Mouse (Mus musculus): ENCODE results near the gene G6pc. TPM values are rescaled to one million over a fixed set of nuclear protein-coding genes. Genes with fewer than 3 reads are reported as not detected.

Gene G6pc
- polyA plus RNA-seq, 1 experiment from 2014 or later, result not detected

- no peak overlapping the region for H3K9ac ChIP-seq (ENCODE audit: low read length)
Measured at GRCm38 (mm10) chr11:101332537-101332936, 34.8 kb upstream of the G6pc start.

GRCm38 (mm10) chr11:101334023-101334422, 33.3 kb upstream of the G6pc start:
- Histone ChIP-seq H3K27me3 (ENCODE audit: control insufficient read depth, insufficient read depth, low read depth, low read length) (no peaks in the 10 kb centered on the region), H3K9me3 (ENCODE audit: control insufficient read depth, low read length) (no peaks in the 10 kb centered on the region), H3K27ac (ENCODE audit: low read length) (no peak overlapping the region), H3K4me2 (ENCODE audit: low read depth, low read length) (peak overlapping the region; percentile 22; the same call in 1 of the 2 replicates), H3K36me3 (ENCODE audit: control insufficient read depth, insufficient read depth, low read length) (no peaks in the 10 kb centered on the region), H3K9ac (ENCODE audit: low read length) (no peak overlapping the region), H3K4me1 (replicated peaks; ENCODE audit: control insufficient read depth, insufficient read depth, low read length) (peaks cover 5% of the 10 kb centered on the region), H3K4me3 (ENCODE audit: low read length) (no peak overlapping the region)
- 47% methylated on average over 10 of the region's 10 CpGs for WGBS
- no peak for ATAC-seq (ENCODE audit: low read depth)

More at GRCm38 (mm10) chr11:101332537-101332936, 34.8 kb upstream of the G6pc start:
- H3K9me3 ChIP-seq (ENCODE audit: control insufficient read depth, low read length), result no peaks in the 10 kb centered on the region
- no peaks in the 10 kb centered on the region for H3K36me3 ChIP-seq (ENCODE audit: control insufficient read depth, insufficient read depth, low read length)
- WGBS, result 73% methylated on average over 3 of the region's 3 CpGs
- no peaks in the 10 kb centered on the region; the same call in 1 of the 2 replicates for H3K4me1 ChIP-seq (replicated peaks; ENCODE audit: control insufficient read depth, insufficient read depth, low read length)
- ATAC-seq (ENCODE audit: low read depth), result no peak
- H3K4me2 ChIP-seq (ENCODE audit: low read depth, low read length), result no peak overlapping the region
- no peak overlapping the region for H3K27ac ChIP-seq (ENCODE audit: low read length)
- H3K27me3 ChIP-seq (ENCODE audit: control insufficient read depth, insufficient read depth, low read depth, low read length), result no peaks in the 10 kb centered on the region
- H3K4me3 ChIP-seq (ENCODE audit: low read length), result 0 out of 2 replicates have a peak overlapping the region, but pooled peaks have one; percentile 6

GRCm38 (mm10) chr11:101334516-101334915, 32.8 kb upstream of the G6pc start:
- Histone ChIP-seq H3K4me1 (replicated peaks; ENCODE audit: control insufficient read depth, insufficient read depth, low read length) (peaks cover 5% of the 10 kb centered on the region), H3K27me3 (ENCODE audit: control insufficient read depth, insufficient read depth, low read depth, low read length) (no peaks in the 10 kb centered on the region), H3K4me2 (ENCODE audit: low read depth, low read length) (no peak overlapping the region), H3K9ac (ENCODE audit: low read length) (no peak overlapping the region), H3K9me3 (ENCODE audit: control insufficient read depth, low read length) (no peaks in the 10 kb centered on the region), H3K36me3 (ENCODE audit: control insufficient read depth, insufficient read depth, low read length) (no peaks in the 10 kb centered on the region), H3K27ac (ENCODE audit: low read length) (no peak overlapping the region), H3K4me3 (ENCODE audit: low read length) (no peak overlapping the region)
- ATAC-seq (ENCODE audit: low read depth), result no peak
- 24% methylated on average over 6 of the region's 6 CpGs for WGBS

DNA sequence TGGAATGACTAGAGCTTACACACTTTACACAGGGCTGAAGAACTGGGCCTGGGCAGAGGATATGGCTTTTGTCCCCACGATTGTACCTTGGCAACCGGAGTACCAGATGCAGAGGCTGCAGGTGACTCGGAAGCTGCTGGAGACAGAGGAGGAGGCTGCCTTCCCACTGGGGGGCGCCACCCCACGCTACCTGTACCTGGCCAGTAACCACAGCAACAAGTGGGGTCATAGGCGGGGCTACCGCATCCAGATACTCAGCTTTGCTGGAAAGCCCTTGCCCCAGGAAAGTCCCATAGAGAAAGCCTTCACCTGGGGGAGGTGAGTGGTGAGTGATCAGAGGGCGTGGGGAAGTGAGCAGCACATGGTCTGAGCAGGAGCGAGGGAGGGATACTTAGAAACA, 31.7 kb upstream of the G6pc start:
- H3K9ac ChIP-seq (ENCODE audit: low read length), result no peak overlapping the region
- H3K9me3 ChIP-seq (ENCODE audit: control insufficient read depth, low read length), result no peaks in the 10 kb centered on the region
- H3K4me1 ChIP-seq (replicated peaks; ENCODE audit: control insufficient read depth, insufficient read depth, low read length), result peaks cover 5% of the 10 kb centered on the region
- no peak overlapping the region for H3K4me3 ChIP-seq (ENCODE audit: low read length)
- 65% methylated on average over 9 of the region's 9 CpGs for WGBS
- no peak overlapping the region for H3K4me2 ChIP-seq (ENCODE audit: low read depth, low read length)
- ATAC-seq (ENCODE audit: low read depth), result no peak
- H3K36me3 ChIP-seq (ENCODE audit: control insufficient read depth, insufficient read depth, low read length), result no peaks in the 10 kb centered on the region
- no peaks in the 10 kb centered on the region for H3K27me3 ChIP-seq (ENCODE audit: control insufficient read depth, insufficient read depth, low read depth, low read length)
- no peak overlapping the region for H3K27ac ChIP-seq (ENCODE audit: low read length)

DNA sequence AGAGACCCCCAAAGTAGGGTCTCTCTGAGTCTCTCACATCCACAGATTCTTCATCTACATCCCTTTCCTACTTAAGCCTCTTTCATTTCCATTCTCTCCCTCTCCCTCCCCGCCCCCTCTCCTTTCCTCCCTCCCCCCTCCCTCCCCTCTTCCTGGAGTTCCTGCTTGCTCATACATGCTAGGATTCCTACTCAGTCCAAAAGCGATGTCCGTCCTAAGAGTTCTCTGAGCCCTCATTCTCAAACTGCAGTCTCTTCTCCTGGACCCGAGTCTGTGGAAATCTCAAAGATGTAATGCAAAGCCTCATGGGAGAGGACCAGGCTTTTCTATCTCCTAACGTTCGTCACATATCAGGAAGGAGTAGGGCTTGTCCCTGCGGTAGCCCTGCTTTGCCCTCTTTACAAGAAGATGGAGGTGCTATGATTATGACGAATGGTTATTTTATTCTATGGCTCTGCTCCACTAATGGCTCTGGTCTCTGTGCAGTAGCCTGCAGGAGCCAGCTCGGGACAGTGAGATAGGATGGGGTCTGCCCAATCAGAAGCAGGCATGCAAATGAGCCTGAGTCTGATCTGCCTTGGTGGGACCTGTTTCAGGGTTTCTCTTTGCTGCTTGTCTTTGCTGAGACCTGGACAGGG, 29.1 kb upstream of the G6pc start:
- WGBS, result 1% methylated on average over 9 of the region's 9 CpGs
- Histone ChIP-seq H3K4me2 (ENCODE audit: low read depth, low read length) (peak overlapping the region; percentile 54), H3K9ac (ENCODE audit: low read length) (no peak overlapping the region), H3K27me3 (ENCODE audit: control insufficient read depth, insufficient read depth, low read depth, low read length) (no peaks in the 10 kb centered on the region), H3K4me3 (ENCODE audit: low read length) (peak overlapping the region; percentile 28), H3K36me3 (ENCODE audit: control insufficient read depth, insufficient read depth, low read length) (no peaks in the 10 kb centered on the region), H3K9me3 (ENCODE audit: control insufficient read depth, low read length) (no peaks in the 10 kb centered on the region), H3K4me1 (replicated peaks; ENCODE audit: control insufficient read depth, insufficient read depth, low read length) (peaks cover 5% of the 10 kb centered on the region), H3K27ac (ENCODE audit: low read length) (no peak overlapping the region)
- ATAC-seq (ENCODE audit: low read depth), result peak; percentile 88

DNA sequence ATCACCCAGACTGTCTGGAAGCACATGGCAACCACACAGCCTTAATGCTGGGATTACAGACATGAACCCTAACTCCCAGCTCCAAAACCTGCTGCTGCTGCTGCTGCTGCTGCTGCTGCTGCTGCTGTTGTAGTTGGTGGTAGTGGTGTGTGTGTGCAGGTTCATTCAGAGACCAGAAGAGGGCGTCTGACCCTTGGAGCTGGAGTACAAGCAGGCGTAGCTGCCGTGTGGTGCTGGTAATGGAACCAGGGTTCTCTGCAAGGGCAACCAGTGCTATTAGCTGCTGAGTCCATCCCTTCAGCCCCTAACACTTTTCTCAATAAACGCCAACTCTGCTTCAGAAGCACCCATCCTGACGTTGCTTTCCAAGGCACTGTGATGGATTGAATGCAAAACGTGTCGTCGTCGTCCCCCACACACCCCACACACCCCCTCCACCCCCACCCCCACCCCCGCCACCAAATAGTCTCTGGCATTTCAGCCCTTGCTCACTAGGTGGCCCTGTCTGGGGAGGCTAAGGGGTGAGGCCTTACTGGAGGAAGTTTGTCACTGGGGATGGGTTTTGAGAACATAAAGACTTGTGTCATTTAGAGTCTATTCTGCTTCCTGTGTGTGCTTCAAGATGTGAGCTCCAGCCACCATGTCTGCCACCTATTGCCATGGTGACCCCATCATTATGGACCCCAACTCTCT, 20.1 kb upstream of the G6pc start:
- Histone ChIP-seq H3K27me3 (ENCODE audit: control insufficient read depth, insufficient read depth, low read depth, low read length) (no peaks in the 10 kb centered on the region), H3K36me3 (ENCODE audit: control insufficient read depth, insufficient read depth, low read length) (no peaks in the 10 kb centered on the region), H3K4me1 (replicated peaks; ENCODE audit: control insufficient read depth, insufficient read depth, low read length) (no peaks in the 10 kb centered on the region), H3K27ac (ENCODE audit: low read length) (no peak overlapping the region), H3K4me3 (ENCODE audit: low read length) (no peak overlapping the region), H3K4me2 (ENCODE audit: low read depth, low read length) (no peak overlapping the region), H3K9me3 (ENCODE audit: control insufficient read depth, low read length) (no peaks in the 10 kb centered on the region), H3K9ac (ENCODE audit: low read length) (no peak overlapping the region)
- ATAC-seq (ENCODE audit: low read depth), result no peak
- 63% methylated on average over 10 of the region's 10 CpGs for WGBS

- Histone ChIP-seq H3K36me3 (ENCODE audit: control insufficient read depth, insufficient read depth, low read length) (no peaks in the 10 kb centered on the region), H3K9me3 (ENCODE audit: control insufficient read depth, low read length) (no peaks in the 10 kb centered on the region), H3K4me2 (ENCODE audit: low read depth, low read length) (no peak overlapping the region), H3K4me1 (replicated peaks; ENCODE audit: control insufficient read depth, insufficient read depth, low read length) (no peaks in the 10 kb centered on the region), H3K27ac (ENCODE audit: low read length) (no peak overlapping the region), H3K9ac (ENCODE audit: low read length) (no peak overlapping the region), H3K27me3 (ENCODE audit: control insufficient read depth, insufficient read depth, low read depth, low read length) (no peaks in the 10 kb centered on the region), H3K4me3 (ENCODE audit: low read length) (no peak overlapping the region)
- 63% methylated on average over 7 of the region's 7 CpGs for WGBS
- ATAC-seq (ENCODE audit: low read depth), result no peak
Measured at GRCm38 (mm10) chr11:101348774-101349173, 18.6 kb upstream of the G6pc start.

DNA sequence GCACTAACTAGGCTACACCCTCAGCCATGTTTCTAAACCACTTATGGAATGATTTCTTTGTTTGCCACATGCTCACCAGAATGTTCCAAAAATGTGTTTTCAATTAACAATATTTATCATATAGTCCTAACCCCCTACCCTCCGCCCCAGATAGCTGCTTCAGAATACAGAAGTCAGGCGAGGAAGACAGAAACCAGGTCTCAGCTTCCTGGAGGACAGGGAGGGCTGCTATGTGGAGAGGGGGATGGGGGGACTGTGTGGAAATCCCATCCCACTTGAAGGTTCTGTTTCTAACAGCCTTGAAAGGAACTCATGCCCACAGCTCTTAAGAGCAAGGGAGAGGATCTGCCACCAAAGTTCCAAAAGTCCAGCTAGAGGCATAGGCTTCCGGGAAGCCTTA, 18.1 kb upstream of the G6pc start:
- Histone ChIP-seq H3K9me3 (ENCODE audit: control insufficient read depth, low read length) (no peaks in the 10 kb centered on the region), H3K27me3 (ENCODE audit: control insufficient read depth, insufficient read depth, low read depth, low read length) (no peaks in the 10 kb centered on the region), H3K4me2 (ENCODE audit: low read depth, low read length) (no peak overlapping the region), H3K4me3 (ENCODE audit: low read length) (no peak overlapping the region), H3K9ac (ENCODE audit: low read length) (no peak overlapping the region), H3K27ac (ENCODE audit: low read length) (no peak overlapping the region), H3K36me3 (ENCODE audit: control insufficient read depth, insufficient read depth, low read length) (no peaks in the 10 kb centered on the region), H3K4me1 (replicated peaks; ENCODE audit: control insufficient read depth, insufficient read depth, low read length) (no peaks in the 10 kb centered on the region)
- no peak for ATAC-seq (ENCODE audit: low read depth)
- 69% methylated on average over 3 of the region's 3 CpGs for WGBS

- no peak overlapping the region for H3K4me3 ChIP-seq (ENCODE audit: low read length)
- 48% methylated on average over 11 of the region's 11 CpGs for whole genome bisulfite sequencing
- H3K4me1 ChIP-seq (replicated peaks; ENCODE audit: control insufficient read depth, insufficient read depth, low read length), result no peaks in the 10 kb centered on the region
- ATAC-seq (ENCODE audit: low read depth), result no peak
- no peaks in the 10 kb centered on the region for H3K36me3 ChIP-seq (ENCODE audit: control insufficient read depth, insufficient read depth, low read length)
- no peak overlapping the region for H3K27ac ChIP-seq (ENCODE audit: low read length)
- no peak overlapping the region for H3K9ac ChIP-seq (ENCODE audit: low read length)
- H3K9me3 ChIP-seq (ENCODE audit: control insufficient read depth, low read length), result no peaks in the 10 kb centered on the region
- no peak overlapping the region for H3K4me2 ChIP-seq (ENCODE audit: low read depth, low read length)
- no peaks in the 10 kb centered on the region for H3K27me3 ChIP-seq (ENCODE audit: control insufficient read depth, insufficient read depth, low read depth, low read length)
Measured at GRCm38 (mm10) chr11:101351100-101351720, 16.2 kb upstream of the G6pc start.

Measured in lung, embryonic 16.5 days (tissue).